Mouse (Mus musculus): ENCODE results near the gene Tspoap1.

DNA sequence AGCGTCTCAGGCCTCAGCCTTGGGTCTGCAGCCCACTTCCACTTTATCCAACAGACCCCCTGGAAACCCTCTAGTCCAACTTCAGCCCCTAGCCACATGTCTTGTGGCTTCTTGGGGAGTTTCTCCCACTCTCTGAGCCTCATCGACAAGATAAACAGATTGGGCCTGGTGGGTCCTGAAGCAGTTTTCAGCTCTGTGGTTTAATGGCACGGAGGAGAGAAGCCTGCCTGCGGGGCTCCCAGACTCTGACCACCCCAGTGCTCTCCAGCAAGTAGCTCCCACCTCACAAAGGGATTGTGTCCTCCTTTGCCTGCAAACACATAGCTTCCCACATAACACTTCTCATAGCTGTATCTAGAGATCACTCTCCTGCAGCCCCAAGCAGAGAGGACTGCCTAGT, 32.9 kb upstream of the Tspoap1 start:
- TF ChIP-seq CTCF (IDR thresholded peaks at IDR 0.05; ENCODE audit: insufficient read depth, low read depth, low read length) = no peak
- TF ChIP-seq POLR2A (IDR thresholded peaks at IDR 0.05; ENCODE audit: insufficient read depth, low read depth, low read length) = no peak

Measured in olfactory bulb, adult 2 months (tissue).